Mouse (Mus musculus) heart, embryonic 11.5 days (tissue): Measurements from ENCODE around the gene Ano2. TPM values are rescaled to one million over a fixed set of nuclear protein-coding genes. Genes with fewer than 3 reads are reported as not detected.

Source experiments
- ATAC-seq: fragments of 200-750 bp; cut with Nextera tagmentation; replicated peaks from 2 replicates; pipeline ENCODE4 v1.8.0; 2017; ENCODE audit warnings: moderate library complexity; ENCODE audit not compliant: insufficient number of reproducible peaks, low FRiP score, low TSS enrichment
- H3K27ac ChIP-seq: fragments of 300-500 bp; sonication (generic); 2 replicates; pipeline ENCODE4 v1.5.1; 2014; ENCODE audit warnings: mild to moderate bottlenecking, low read depth, low read length
- H3K27me3 ChIP-seq: fragments of 300-500 bp; sonication (generic); 2 replicates; pipeline ENCODE4 v1.6.1; 2014; ENCODE audit warnings: mild to moderate bottlenecking, low read length, mixed read lengths; ENCODE audit not compliant: control insufficient read depth, insufficient read depth
- H3K36me3 ChIP-seq: fragments of 300-500 bp; sonication (generic); 2 replicates; pipeline ENCODE4 v1.6.1; 2014; ENCODE audit warnings: mild to moderate bottlenecking, low read length, moderate library complexity, mixed read lengths; ENCODE audit not compliant: control insufficient read depth, insufficient read depth
- H3K4me1 ChIP-seq: fragments of 300-500 bp; sonication (generic); 2 replicates; pipeline ENCODE4 v1.6.1; 2014; ENCODE audit warnings: low read length; ENCODE audit not compliant: control insufficient read depth, insufficient read depth
- H3K4me2 ChIP-seq: fragments of 300-500 bp; sonication (generic); 2 replicates; pipeline ENCODE4 v1.6.1; 2014; ENCODE audit warnings: mild to moderate bottlenecking, moderate library complexity
- H3K4me3 ChIP-seq: fragments of 300-500 bp; sonication (generic); 2 replicates; pipeline ENCODE4 v1.5.1; 2014; ENCODE audit warnings: low read depth, low read length
- H3K9ac ChIP-seq: fragments of 300-500 bp; sonication (generic); 2 replicates; pipeline ENCODE4 v1.6.1; 2014; ENCODE audit warnings: mild to moderate bottlenecking, low read depth, low read length, moderate library complexity
- H3K9me3 ChIP-seq: fragments of 300-500 bp; sonication (generic); replicated peaks from 2 replicates; pipeline ENCODE4 v1.6.1; 2016; ENCODE audit warnings: low read length; ENCODE audit not compliant: control insufficient read depth
- WGBS: fragments of 180-500 bp; shearing (Covaris S2); extraction: QIAGEN DNeasy Blood & Tissue Kit; methylation state at CpG from one replicate; pipeline ENCODE4 v1.1.7; 2014; ENCODE audit not compliant: insufficient replicate concordance; 5-methylcytosine and 5-hydroxymethylcytosine counted together
- polyA plus RNA-seq: library from polyadenylated mRNA; unstranded; fragments of >200 nt; fragmentation: Nextera tagmentation; extraction: Ambion mirVana; gene quantifications from 2 replicates; pipeline ENCODE4 v1.2.1, GENCODE M21; 2014

Gene Ano2
- polyA plus RNA-seq, 1 experiment from 2014 or later = 0.86 TPM

DNA sequence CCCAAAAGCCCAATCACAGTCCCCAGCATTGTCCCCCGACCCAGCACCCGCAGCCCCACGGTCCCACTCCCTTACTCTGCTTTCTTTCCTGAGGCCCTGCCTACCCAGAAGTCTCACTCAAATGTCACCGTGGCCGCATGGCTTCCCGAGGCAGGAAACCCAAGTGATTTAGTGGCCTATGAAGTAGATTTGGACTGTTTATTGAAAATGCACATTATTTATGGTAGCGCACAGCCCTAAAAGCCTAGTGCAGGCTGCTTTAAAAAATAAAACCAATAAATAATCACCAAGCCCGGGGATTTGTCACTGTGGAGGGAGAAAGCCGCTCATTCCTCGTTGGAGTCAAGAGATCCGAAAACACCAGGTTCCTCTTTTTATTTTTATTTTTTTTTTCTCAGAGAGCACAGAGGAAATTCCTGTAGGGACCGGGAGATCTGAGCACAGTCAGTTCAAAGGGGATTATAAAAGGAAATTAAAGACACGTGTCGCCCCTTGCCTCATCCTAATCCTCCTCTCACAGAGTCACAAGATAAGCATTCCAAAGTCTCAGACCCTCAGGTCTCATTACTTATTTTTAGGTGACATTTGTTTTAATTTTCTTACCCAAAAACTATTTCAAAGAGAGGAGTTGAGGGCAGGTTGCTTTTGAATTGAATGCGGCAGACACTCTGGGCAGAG lies 285.7 kb downstream of the Ano2 start:
- Histone ChIP-seq H3K4me2 (no peak overlapping the region), H3K9me3 (no peaks in the 10 kb centered on the region), H3K36me3 (no peaks in the 10 kb centered on the region), H3K9ac (no peak overlapping the region), H3K4me1 (no peaks in the 10 kb centered on the region), H3K27ac (no peak overlapping the region), H3K4me3 (no peak overlapping the region), H3K27me3 (no peaks in the 10 kb centered on the region)
- ATAC-seq = no peak
- WGBS = 59% methylated on average over 15 of the region's 15 CpGs

DNA sequence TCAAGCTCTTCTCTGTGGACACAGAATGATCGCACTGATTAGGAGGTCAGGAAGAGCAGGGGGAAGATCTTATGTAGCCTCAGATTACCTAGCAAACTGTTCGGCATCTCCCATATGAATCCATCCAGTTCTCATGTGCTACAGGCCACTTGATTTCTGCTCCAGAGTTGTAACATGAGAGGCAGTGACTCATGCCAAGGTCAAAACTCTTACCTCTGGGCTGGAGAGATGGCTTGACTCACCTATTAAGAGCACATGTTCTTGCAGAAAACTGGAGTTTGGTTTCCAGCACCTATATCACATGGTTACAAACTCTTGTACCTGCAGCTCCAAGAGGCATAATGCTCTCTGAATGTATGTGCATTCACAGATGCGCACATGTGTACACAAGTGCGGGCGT lies 289.4 kb downstream of the Ano2 start:
- Histone ChIP-seq H3K9ac (no peak overlapping the region), H3K36me3 (no peaks in the 10 kb centered on the region), H3K9me3 (no peaks in the 10 kb centered on the region), H3K27me3 (no peaks in the 10 kb centered on the region), H3K27ac (no peak overlapping the region), H3K4me3 (no peak overlapping the region), H3K4me1 (no peaks in the 10 kb centered on the region), H3K4me2 (no peak overlapping the region)
- ATAC-seq = no peak
- 87% methylated on average over 5 of the region's 5 CpGs for WGBS

- H3K27ac ChIP-seq = no peak overlapping the region
- H3K36me3 ChIP-seq = no peaks in the 10 kb centered on the region
- H3K9ac ChIP-seq = no peak overlapping the region
- ATAC-seq = no peak
- no peak overlapping the region for H3K4me3 ChIP-seq
- no peaks in the 10 kb centered on the region for H3K27me3 ChIP-seq
- no peaks in the 10 kb centered on the region for H3K4me1 ChIP-seq
- no peak overlapping the region for H3K4me2 ChIP-seq
- no peaks in the 10 kb centered on the region for H3K9me3 ChIP-seq
- 50% methylated on average over 4 of the region's 4 CpGs for WGBS
Measured at GRCm38 (mm10) chr6:125984050-125984449, 293.8 kb downstream of the Ano2 start.

GRCm38 (mm10) chr6:125992731-125993130 lies 302.5 kb downstream of the Ano2 start:
- Histone ChIP-seq H3K27me3 (no peaks in the 10 kb centered on the region), H3K4me2 (no peak overlapping the region), H3K36me3 (no peaks in the 10 kb centered on the region), H3K4me1 (no peaks in the 10 kb centered on the region), H3K9me3 (no peaks in the 10 kb centered on the region), H3K4me3 (no peak overlapping the region), H3K27ac (no peak overlapping the region), H3K9ac (no peak overlapping the region)
- ATAC-seq = no peak
- WGBS = 38% methylated on average over 6 of the region's 6 CpGs

DNA sequence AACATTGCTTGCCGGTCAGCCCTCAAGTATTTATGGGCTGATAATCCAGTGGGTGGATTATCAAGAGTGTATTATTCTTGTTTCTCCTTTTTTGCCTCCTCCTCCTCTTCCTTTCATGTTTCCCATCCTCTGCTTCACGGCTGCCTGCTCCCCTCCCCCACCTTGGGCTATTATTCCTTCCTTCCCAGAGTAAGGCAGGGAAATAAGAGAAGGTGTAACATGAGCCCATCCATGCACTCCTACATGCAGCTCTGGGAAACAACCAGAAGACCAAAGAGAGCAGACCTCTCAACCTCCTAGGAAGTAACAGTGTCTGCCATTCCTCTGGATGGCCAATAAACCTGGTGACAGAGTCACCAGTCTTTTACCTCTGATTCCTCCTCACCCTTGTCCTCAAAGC lies 311.6 kb downstream of the Ano2 start:
- no peak overlapping the region for H3K4me2 ChIP-seq
- no peaks in the 10 kb centered on the region for H3K36me3 ChIP-seq
- no peak for ATAC-seq
- no peak overlapping the region for H3K9ac ChIP-seq
- H3K4me1 ChIP-seq = peaks cover 20% of the 10 kb centered on the region
- H3K27ac ChIP-seq = no peak overlapping the region
- H3K27me3 ChIP-seq = no peaks in the 10 kb centered on the region
- H3K4me3 ChIP-seq = no peak overlapping the region
- WGBS = 29% methylated on average over 2 of the region's 2 CpGs
- H3K9me3 ChIP-seq = no peaks in the 10 kb centered on the region

DNA sequence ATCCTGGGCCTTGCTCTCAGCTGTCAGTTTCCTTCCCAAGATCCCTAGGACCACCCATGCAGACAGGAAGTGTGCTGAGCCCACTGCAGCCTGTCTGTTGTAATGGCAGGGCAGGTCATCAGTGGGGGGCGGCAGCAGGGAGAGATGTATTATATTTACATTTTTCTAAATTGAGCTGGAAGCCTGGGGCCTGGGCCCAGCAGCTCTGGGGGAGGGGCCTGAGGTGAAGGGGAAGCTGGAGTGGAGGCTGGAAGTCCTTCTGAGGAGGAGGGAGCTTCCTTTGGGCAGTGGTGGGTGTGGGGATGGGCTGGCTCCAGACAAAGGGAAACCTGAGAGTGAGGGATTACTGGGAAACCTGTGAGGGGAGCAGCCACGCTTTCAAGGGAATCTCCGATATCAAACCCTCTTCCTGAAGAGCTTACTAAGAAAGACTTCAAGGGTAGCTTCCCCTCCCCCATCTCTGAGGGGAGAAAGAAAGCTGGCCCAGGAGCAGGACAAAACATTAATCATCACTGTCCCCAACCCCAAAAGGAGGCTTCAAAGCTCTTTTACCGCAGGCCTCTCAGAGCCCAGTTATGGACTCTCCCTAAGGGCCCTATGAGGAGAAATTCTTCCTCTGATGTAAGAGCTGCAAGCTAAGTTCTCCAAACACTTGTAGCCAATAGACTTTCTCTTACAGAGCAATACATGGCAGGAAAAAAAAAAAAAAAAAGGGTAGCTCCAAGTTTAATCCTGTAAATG lies 313.0 kb downstream of the Ano2 start:
- no peak overlapping the region for H3K9ac ChIP-seq

DNA sequence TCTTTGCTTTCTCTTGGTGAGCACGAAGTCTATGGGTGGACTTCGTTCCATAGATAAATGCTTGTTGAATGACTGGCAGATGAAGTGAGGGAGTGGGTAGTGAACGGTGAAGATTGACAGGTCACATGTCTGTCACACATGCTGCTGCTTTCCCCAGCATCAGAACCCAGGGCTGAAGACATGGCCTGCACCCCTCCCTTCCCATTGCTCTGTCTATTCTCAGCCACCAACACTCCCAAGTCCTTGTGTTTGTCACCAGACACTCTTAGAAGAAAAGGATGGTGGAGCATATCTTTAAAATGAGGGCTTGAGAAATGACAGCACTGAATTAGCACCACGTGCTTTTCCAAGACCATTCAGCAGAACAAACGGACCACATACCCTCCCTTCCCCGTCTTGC lies 316.4 kb downstream of the Ano2 start:
- H3K36me3 ChIP-seq = no peaks in the 10 kb centered on the region
- H3K27ac ChIP-seq = no peak overlapping the region; the same call in 1 of the 2 replicates
- no peaks in the 10 kb centered on the region for H3K9me3 ChIP-seq
- no peak overlapping the region for H3K9ac ChIP-seq
- no peaks in the 10 kb centered on the region for H3K27me3 ChIP-seq
- no peak overlapping the region for H3K4me3 ChIP-seq
- WGBS = 38% methylated on average over 6 of the region's 6 CpGs
- no peak overlapping the region for H3K4me2 ChIP-seq
- H3K4me1 ChIP-seq = peaks cover 19% of the 10 kb centered on the region
- no peak; the same call in 1 of the 2 replicates for ATAC-seq

More for the DNA sequence above, 313.0 kb downstream of the Ano2 start:
- H3K4me2 ChIP-seq = no peak overlapping the region
- H3K27me3 ChIP-seq = no peaks in the 10 kb centered on the region
- 24% methylated on average over 4 of the region's 4 CpGs for WGBS
- H3K4me1 ChIP-seq = peaks cover 20% of the 10 kb centered on the region
- H3K9me3 ChIP-seq = no peaks in the 10 kb centered on the region
- H3K4me3 ChIP-seq = no peak overlapping the region
- ATAC-seq = peak; percentile 50; the same call in 1 of the 2 replicates
- peak overlapping the region; percentile 22; the same call in 1 of the 2 replicates for H3K27ac ChIP-seq
- no peaks in the 10 kb centered on the region for H3K36me3 ChIP-seq

- Histone ChIP-seq H3K4me3 (no peak overlapping the region), H3K36me3 (no peaks in the 10 kb centered on the region), H3K27ac (no peak overlapping the region), H3K9me3 (no peaks in the 10 kb centered on the region), H3K9ac (no peak overlapping the region), H3K27me3 (no peaks in the 10 kb centered on the region), H3K4me1 (peaks cover 6% of the 10 kb centered on the region; the same call in 1 of the 2 replicates), H3K4me2 (no peak overlapping the region)
- ATAC-seq = no peak
- 38% methylated on average over 3 of the region's 3 CpGs for WGBS
Measured at GRCm38 (mm10) chr6:126009083-126009482, 318.9 kb downstream of the Ano2 start.
